ENCODE assay signal across 7 mouse cellular contexts in the genomic region with DNA sequence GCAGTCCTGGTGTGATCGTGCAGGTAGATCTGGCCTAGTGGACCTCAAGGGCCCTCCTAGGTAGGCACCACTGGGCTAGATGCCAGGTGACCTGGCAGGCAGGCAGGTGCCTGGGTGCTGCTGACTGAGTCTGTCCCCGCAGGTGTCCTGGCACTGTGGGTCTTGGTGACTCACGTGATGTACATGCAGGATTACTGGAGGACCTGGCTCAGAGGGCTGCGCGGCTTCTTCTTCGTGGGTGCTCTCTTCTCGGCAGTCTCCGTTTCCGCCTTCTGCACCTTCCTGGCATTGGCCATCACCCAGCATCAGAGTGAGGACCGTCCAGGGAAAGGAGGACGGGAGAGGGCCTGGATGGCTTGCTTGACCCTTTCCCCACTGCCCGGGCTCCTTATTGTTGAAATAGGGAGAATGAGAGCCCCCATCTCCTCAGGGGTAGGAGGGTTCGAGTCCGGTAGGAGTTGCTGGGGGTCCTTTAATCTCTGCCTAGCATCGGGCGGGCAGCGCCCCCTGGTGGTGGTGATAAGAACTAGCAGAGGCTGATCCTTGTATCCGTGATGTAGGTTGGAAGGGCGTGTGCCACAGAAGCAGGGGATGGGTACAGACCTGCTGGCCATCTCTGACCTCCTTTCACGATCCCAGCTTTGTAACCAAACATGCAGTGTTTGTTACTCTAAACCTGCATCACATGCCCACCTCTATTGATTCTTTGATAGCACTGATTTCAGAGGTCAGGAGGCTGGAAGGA. TPM values are rescaled to one million over a fixed set of nuclear protein-coding genes. Genes with fewer than 3 reads are reported as not detected.
DNase-seq lines count a peak whose midpoint lies in the region; ATAC-seq and TF ChIP-seq lines count a peak whose summit lies in the region.

No protein-coding gene starts in this region.

- H3K36me3 ChIP-seq in ES-Bruce4 (ENCODE audit: control insufficient read depth, insufficient read depth, low read length, poor library complexity, severe bottlenecking) = no peaks in the 10 kb centered on the region
- peaks cover 67% of the 10 kb centered on the region for H3K36me3 ChIP-seq in liver, embryonic 12.5 days
- H3K36me3 ChIP-seq in small intestine, adult 2 months (ENCODE audit: control insufficient read depth, insufficient read depth, low read length) = 0 out of 2 replicates have a peak, but pooled peaks cover 1% of the 10 kb centered on the region

- TF ChIP-seq EP300 in ES-Bruce4 (IDR thresholded peaks at IDR 0.05; ENCODE audit: insufficient read depth, low read depth, low read length) = no peak

- H3K9me3 ChIP-seq in ES-Bruce4 (replicated peaks; ENCODE audit: control insufficient read depth, insufficient read depth, low read length, poor library complexity, severe bottlenecking) = no peaks in the 10 kb centered on the region
- no peaks in the 10 kb centered on the region for H3K9me3 ChIP-seq in liver, embryonic 12.5 days (replicated peaks)

- 55% methylated on average over 20 of the region's 20 CpGs for WGBS in bone marrow, adult 2 months
- 56% methylated on average over 20 of the region's 20 CpGs for WGBS in liver, embryonic 12.5 days (ENCODE audit: insufficient replicate concordance)
- 46% methylated on average over 20 of the region's 20 CpGs for WGBS in small intestine, adult 2 months

- H3K27ac ChIP-seq in layer of hippocampus, adult 2 months = peak overlapping the region; percentile 99
- H3K27ac ChIP-seq in ES-Bruce4 (ENCODE audit: insufficient read depth, low read length) = no peak overlapping the region
- H3K27ac ChIP-seq in bone marrow, adult 2 months (ENCODE audit: control insufficient read depth, insufficient read depth, low read depth, low read length, poor library complexity) = no peak overlapping the region
- H3K27ac ChIP-seq in liver, embryonic 12.5 days = 0 out of 2 replicates have a peak overlapping the region, but pooled peaks have one; percentile 97
- H3K27ac ChIP-seq in small intestine, adult 2 months (ENCODE audit: insufficient read depth, low read depth, low read length) = no peak overlapping the region

- H3K27me3 ChIP-seq in ES-Bruce4 (ENCODE audit: control insufficient read depth, insufficient read depth, low read length, poor library complexity, severe bottlenecking) = no peaks in the 10 kb centered on the region
- H3K27me3 ChIP-seq in liver, embryonic 12.5 days (replicated peaks) = no peaks in the 10 kb centered on the region
- H3K27me3 ChIP-seq in small intestine, adult 2 months (ENCODE audit: control insufficient read depth, insufficient read depth, low read length) = no peaks in the 10 kb centered on the region

- TF ChIP-seq CTCF in layer of hippocampus, adult 2 months (conservative IDR thresholded peaks at IDR 0.05) = peak; percentile 94
- peak; percentile 93 for TF ChIP-seq CTCF in ES-Bruce4 (IDR thresholded peaks at IDR 0.05; ENCODE audit: low read depth, low read length)
- peak; percentile 84 for TF ChIP-seq CTCF in bone marrow, adult 2 months (IDR thresholded peaks at IDR 0.05; ENCODE audit: control insufficient read depth, insufficient read depth, low read length)
- peak; percentile 88; the same call in 1 of the 2 replicates for TF ChIP-seq CTCF in small intestine, adult 2 months (IDR thresholded peaks at IDR 0.05; ENCODE audit: extremely low read depth, insufficient read length, insufficient replicate concordance, low read depth, low read length)

- no peak overlapping the region for H3K4me3 ChIP-seq in layer of hippocampus, adult 2 months
- H3K4me3 ChIP-seq in ES-Bruce4 (ENCODE audit: low read depth, low read length) = no peak overlapping the region
- no peak overlapping the region for H3K4me3 ChIP-seq in bone marrow, adult 2 months (replicated peaks; ENCODE audit: control insufficient read depth, low read depth, low read length)
- H3K4me3 ChIP-seq in liver, embryonic 12.5 days = no peak overlapping the region
- H3K4me3 ChIP-seq in small intestine, adult 2 months (ENCODE audit: low read depth, low read length) = no peak overlapping the region

- H3K4me1 ChIP-seq in ES-Bruce4 (ENCODE audit: control insufficient read depth, insufficient read depth, low read length) = peaks cover 4% of the 10 kb centered on the region
- peaks cover 8% of the 10 kb centered on the region for H3K4me1 ChIP-seq in bone marrow, adult 2 months (ENCODE audit: control insufficient read depth, insufficient read depth, low read length)
- peaks cover 51% of the 10 kb centered on the region for H3K4me1 ChIP-seq in liver, embryonic 12.5 days
- peaks cover 16% of the 10 kb centered on the region for H3K4me1 ChIP-seq in small intestine, adult 2 months (ENCODE audit: control insufficient read depth, insufficient read depth, insufficient read length, low read length)

- H3K4me2 ChIP-seq in liver, embryonic 12.5 days = no peak overlapping the region

- DNase-seq in layer of hippocampus, adult 2 months (ENCODE audit: low spot score in 2 of 2) = peak; percentile 49 to 68
- DNase-seq in layer of hippocampus, adult 18-20 months (ENCODE audit: low spot score in 2 of 2) = no peak

- TF ChIP-seq POLR2A in ES-Bruce4 (IDR thresholded peaks at IDR 0.05; ENCODE audit: insufficient read depth, low read length) = no peak
- TF ChIP-seq POLR2A in bone marrow, adult 2 months (IDR thresholded peaks at IDR 0.05; ENCODE audit: borderline replicate concordance, control insufficient read depth, low read depth, low read length) = no peak
- TF ChIP-seq POLR2A in small intestine, adult 2 months (IDR thresholded peaks at IDR 0.05; ENCODE audit: low read depth, low read length) = no peak

- H3K9ac ChIP-seq in ES-Bruce4 (ENCODE audit: low read depth, poor library complexity, severe bottlenecking) = no peak overlapping the region
- H3K9ac ChIP-seq in liver, embryonic 12.5 days = no peak overlapping the region

- ATAC-seq in erythroblast, adult 5-6 weeks (replicated peaks; ENCODE audit: low FRiP score, poor library complexity, severe bottlenecking) = peak; percentile 28; the same call in 1 of the 2 replicates
- ATAC-seq in liver, embryonic 12.5 days = no peak

RNA-seq across cellular contexts. Expression of a gene that starts 11.6 kb away (rescaled TPM):
- 100 to 1,000 TPM; 133 to 135 TPM for total RNA-seq in layer of hippocampus, adult 2 months (2021)
- total RNA-seq in layer of hippocampus, adult 18-20 months (2021) = 100 to 1,000 TPM; 138 to 140 TPM
- polyA plus RNA-seq in ES-Bruce4 (2011; ENCODE audit: insufficient read depth, insufficient read length, low read depth, missing spikeins) = 16.0 and 17.2 TPM in 2 replicates
- polyA plus RNA-seq in bone marrow, adult 2 months (2011; ENCODE audit: insufficient read depth, insufficient read length, low replicate concordance, missing spikeins) = 62.3 and 67.5 TPM in 2 replicates
- total RNA-seq in erythroblast, adult 5-6 weeks (2015; ENCODE audit: low replicate concordance) = 187 and 225 TPM in 2 replicates
- 172 and 185 TPM in 2 replicates for total RNA-seq in erythroblast, adult 5-6 weeks (2017; ENCODE audit: low replicate concordance)
- 83.8 and 88.7 TPM in 2 replicates for polyA plus RNA-seq in liver, embryonic 12.5 days (2016; fragmentation: Nextera tagmentation; extraction: Ambion mirVana)
- polyA plus RNA-seq in small intestine, adult 2 months (2012; rRNA removed) = 20.8 and 22.1 TPM in 2 replicates

RNA-seq across cellular contexts. Expression of a gene that starts 22.2 kb away (rescaled TPM):
- 10 to 100 TPM; 45.5 to 46.8 TPM for total RNA-seq in layer of hippocampus, adult 2 months (2021)
- 10 to 100 TPM; 50.0 to 52.0 TPM for total RNA-seq in layer of hippocampus, adult 18-20 months (2021)
- polyA plus RNA-seq in ES-Bruce4 (2011; ENCODE audit: insufficient read depth, insufficient read length, low read depth, missing spikeins) = 3.1 and 3.5 TPM in 2 replicates
- 15.3 and 17.0 TPM in 2 replicates for polyA plus RNA-seq in bone marrow, adult 2 months (2011; ENCODE audit: insufficient read depth, insufficient read length, low replicate concordance, missing spikeins)
- not detected in 2 replicates for total RNA-seq in erythroblast, adult 5-6 weeks (2015; ENCODE audit: low replicate concordance)
- 2.3 and 2.6 TPM in 2 replicates for total RNA-seq in erythroblast, adult 5-6 weeks (2017; ENCODE audit: low replicate concordance)
- polyA plus RNA-seq in liver, embryonic 12.5 days (2016; fragmentation: Nextera tagmentation; extraction: Ambion mirVana) = 3.5 and 3.9 TPM in 2 replicates
- polyA plus RNA-seq in small intestine, adult 2 months (2012; rRNA removed) = 11.3 and 17.1 TPM in 2 replicates

RNA-seq across cellular contexts. Expression of a gene that starts 54.4 kb away (rescaled TPM):
- total RNA-seq in layer of hippocampus, adult 2 months (2021) = 10 to 100 TPM; 23.8 to 28.5 TPM
- total RNA-seq in layer of hippocampus, adult 18-20 months (2021) = 10 to 100 TPM; 17.9 to 20.7 TPM
- 14.4 and 16.9 TPM in 2 replicates for polyA plus RNA-seq in ES-Bruce4 (2011; ENCODE audit: insufficient read depth, insufficient read length, low read depth, missing spikeins)
- 34.1 and 37.8 TPM in 2 replicates for polyA plus RNA-seq in bone marrow, adult 2 months (2011; ENCODE audit: insufficient read depth, insufficient read length, low replicate concordance, missing spikeins)
- 3.5 and 7.7 TPM in 2 replicates for total RNA-seq in erythroblast, adult 5-6 weeks (2015; ENCODE audit: low replicate concordance)
- 1.1 and 3.8 TPM in 2 replicates for total RNA-seq in erythroblast, adult 5-6 weeks (2017; ENCODE audit: low replicate concordance)
- 14.0 and 14.3 TPM in 2 replicates for polyA plus RNA-seq in liver, embryonic 12.5 days (2016; fragmentation: Nextera tagmentation; extraction: Ambion mirVana)
- 21.3 and 29.9 TPM in 2 replicates for polyA plus RNA-seq in small intestine, adult 2 months (2012; rRNA removed)

RNA-seq across cellular contexts. Expression of a gene that starts 58.8 kb away (rescaled TPM):
- under 1 TPM; 0.59 to 0.96 TPM for total RNA-seq in layer of hippocampus, adult 2 months (2021)
- 1 to 10 TPM; 1.2 TPM for total RNA-seq in layer of hippocampus, adult 18-20 months (2021)
- 0.82 and 1.2 TPM in 2 replicates for polyA plus RNA-seq in ES-Bruce4 (2011; ENCODE audit: insufficient read depth, insufficient read length, low read depth, missing spikeins)
- polyA plus RNA-seq in bone marrow, adult 2 months (2011; ENCODE audit: insufficient read depth, insufficient read length, low replicate concordance, missing spikeins) = 2.3 and 7.3 TPM in 2 replicates
- total RNA-seq in erythroblast, adult 5-6 weeks (2015; ENCODE audit: low replicate concordance) = not detected in 2 replicates
- not detected in 2 replicates for total RNA-seq in erythroblast, adult 5-6 weeks (2017; ENCODE audit: low replicate concordance)
- not detected in 2 replicates for polyA plus RNA-seq in liver, embryonic 12.5 days (2016; fragmentation: Nextera tagmentation; extraction: Ambion mirVana)
- polyA plus RNA-seq in small intestine, adult 2 months (2012; rRNA removed) = 0.24 and 0.51 TPM in 2 replicates

Comparison
In these comparisons a context has a peak if more than half of its experiments do, and no peak if none do; other contexts are left out.
1. DNase-seq: peak in layer of hippocampus, adult 2 months (2 of 2); none in layer of hippocampus, adult 18-20 months (0 of 2).
2. H3K27ac ChIP-seq: peak in layer of hippocampus, adult 2 months (single experiment) and liver, embryonic 12.5 days (single experiment); none in ES-Bruce4 (single experiment), bone marrow, adult 2 months (single experiment) and small intestine, adult 2 months (single experiment).
3. Peak in every context shown above with its lines, with median percentiles within 50 percentile points of each other: CTCF ChIP-seq.